Comparison of ENCODE assay signal across 23 mouse cellular contexts in genomic region chr1:50972509-50973436, GRCm38 (mm10).
A peak's percentile ranks its signal among the peaks of the same experiment; 100 is the strongest.
DNase-seq lines count a peak whose midpoint lies in the region; ATAC-seq lines count a peak whose summit lies in the region.
"Had no signal": no experiment of that assay in that cellular context is flagged by ENCODE, and none has a peak within 500 bp of the region (broad histone marks: within the 10 kb centered on the region; RNA-seq: fewer than 3 reads in every experiment).

No protein-coding gene starts in this region.

- no peak overlapping the region for H3K4me2 ChIP-seq in limb, embryonic 12.5 days
- H3K4me2 ChIP-seq in limb, embryonic 13.5 days (replicated peaks): no peak overlapping the region
- H3K4me2 ChIP-seq in neural tube, embryonic 14.5 days (ENCODE audit: low read depth, low read length): no peak overlapping the region
- H3K4me2 ChIP-seq: embryonic facial prominence, embryonic 13.5 days; forebrain, embryonic 13.5 days; heart, embryonic 11.5 days; hindbrain, embryonic 14.5 days had no signal

- 37% methylated on average over 6 of the region's 6 CpGs for WGBS in limb, embryonic 12.5 days
- 89% methylated on average over 6 of the region's 6 CpGs for WGBS in limb, embryonic 10.5 days
- WGBS in limb, embryonic 13.5 days: 37% methylated on average over 6 of the region's 6 CpGs
- 64% methylated on average over 6 of the region's 6 CpGs for WGBS in neural tube, embryonic 14.5 days

- no peak overlapping the region; the same call in 1 of the 2 replicates for H3K27ac ChIP-seq in limb, embryonic 12.5 days
- H3K27ac ChIP-seq in limb, embryonic 10.5 days: no peak overlapping the region
- H3K27ac ChIP-seq in limb, embryonic 13.5 days: no peak overlapping the region
- H3K27ac ChIP-seq in neural tube, embryonic 14.5 days (ENCODE audit: low read depth, low read length): 0 out of 2 replicates have a peak overlapping the region, but pooled peaks have one; percentile 22
- H3K27ac ChIP-seq: embryonic facial prominence, embryonic 13.5 days; forebrain, embryonic 10.5 days; forebrain, embryonic 13.5 days; gastrocnemius, adult 2 months; hindbrain, embryonic 10.5 days; hindbrain, embryonic 14.5 days had no signal

- no peaks in the 10 kb centered on the region for H3K27me3 ChIP-seq in limb, embryonic 12.5 days
- no peaks in the 10 kb centered on the region for H3K27me3 ChIP-seq in limb, embryonic 10.5 days (ENCODE audit: low read depth, poor library complexity, severe bottlenecking)
- no peaks in the 10 kb centered on the region for H3K27me3 ChIP-seq in limb, embryonic 13.5 days
- no peaks in the 10 kb centered on the region for H3K27me3 ChIP-seq in neural tube, embryonic 14.5 days (ENCODE audit: control insufficient read depth, insufficient read depth, low read length)
- H3K27me3 ChIP-seq: embryonic facial prominence, embryonic 13.5 days; forebrain, embryonic 13.5 days had no signal

- ATAC-seq in limb, embryonic 12.5 days (ENCODE audit: insufficient number of reproducible peaks, insufficient read depth, low FRiP score, low TSS enrichment, low read depth): peak; percentile 85
- peak; percentile 88 for ATAC-seq in limb, embryonic 13.5 days (ENCODE audit: low FRiP score, low read depth)
- peak; percentile 80 for ATAC-seq in neural tube, embryonic 14.5 days (ENCODE audit: low read depth)
- ATAC-seq: CD4-positive, CD25-positive, alpha-beta regulatory T cell, adult 4 months; forebrain, embryonic 13.5 days; forebrain, embryonic 16.5 days had no signal

- H3K9ac ChIP-seq in limb, embryonic 12.5 days (replicated peaks): no peak overlapping the region
- H3K9ac ChIP-seq in limb, embryonic 13.5 days: no peak overlapping the region
- no peak overlapping the region for H3K9ac ChIP-seq in neural tube, embryonic 14.5 days (replicated peaks; ENCODE audit: low read depth, low read length)
- H3K9ac ChIP-seq: embryonic facial prominence, embryonic 13.5 days; forebrain, embryonic 13.5 days; hindbrain, embryonic 14.5 days had no signal

- H3K4me3 ChIP-seq in limb, embryonic 12.5 days (replicated peaks): no peak overlapping the region
- no peak overlapping the region for H3K4me3 ChIP-seq in limb, embryonic 10.5 days
- no peak overlapping the region for H3K4me3 ChIP-seq in limb, embryonic 13.5 days
- no peak overlapping the region for H3K4me3 ChIP-seq in neural tube, embryonic 14.5 days (ENCODE audit: low read depth, low read length)
- H3K4me3 ChIP-seq: embryonic facial prominence, embryonic 13.5 days; forebrain, embryonic 10.5 days; forebrain, embryonic 13.5 days; gastrocnemius, adult 2 months; hindbrain, embryonic 10.5 days had no signal

- no peaks in the 10 kb centered on the region for H3K9me3 ChIP-seq in limb, embryonic 12.5 days
- no peaks in the 10 kb centered on the region for H3K9me3 ChIP-seq in limb, embryonic 10.5 days (replicated peaks)
- H3K9me3 ChIP-seq in limb, embryonic 13.5 days: no peaks in the 10 kb centered on the region
- H3K9me3 ChIP-seq in neural tube, embryonic 14.5 days (ENCODE audit: control insufficient read depth, low read length): no peaks in the 10 kb centered on the region
- H3K9me3 ChIP-seq: embryonic facial prominence, embryonic 13.5 days; forebrain, embryonic 10.5 days; forebrain, embryonic 13.5 days; hindbrain, embryonic 10.5 days had no signal

- no peak for DNase-seq in limb, embryonic 10.5 days (ENCODE audit: low spot score)
- no peak for DNase-seq in testis, postnatal 10 days (ENCODE audit: low spot score)
- DNase-seq in right cerebral cortex, postnatal 4 days: no peak
- DNase-seq: adrenal gland, adult 2 months; adrenal gland, postnatal 14 days; cerebellum, adult 11 months; cerebellum, adult 2 months; cerebellum, adult 9-11 months; cerebellum, postnatal 25 days; gastrocnemius, adult 2 months; gastrocnemius, postnatal 14 days; heart, adult 11 months had no signal

- peaks cover 9% of the 10 kb centered on the region; the same call in 1 of the 2 replicates for H3K4me1 ChIP-seq in limb, embryonic 12.5 days (replicated peaks)
- peaks cover 5% of the 10 kb centered on the region; the same call in 1 of the 2 replicates for H3K4me1 ChIP-seq in limb, embryonic 10.5 days
- peaks cover 10% of the 10 kb centered on the region for H3K4me1 ChIP-seq in limb, embryonic 13.5 days
- peaks cover 9% of the 10 kb centered on the region; the same call in 1 of the 2 replicates for H3K4me1 ChIP-seq in neural tube, embryonic 14.5 days (ENCODE audit: control insufficient read depth, insufficient read depth, low read length)
- H3K4me1 ChIP-seq: embryonic facial prominence, embryonic 13.5 days; forebrain, embryonic 10.5 days; forebrain, embryonic 13.5 days; hindbrain, embryonic 10.5 days had no signal

- no peaks in the 10 kb centered on the region for H3K36me3 ChIP-seq in limb, embryonic 12.5 days
- H3K36me3 ChIP-seq in limb, embryonic 10.5 days: no peaks in the 10 kb centered on the region
- no peaks in the 10 kb centered on the region for H3K36me3 ChIP-seq in limb, embryonic 13.5 days
- H3K36me3 ChIP-seq in neural tube, embryonic 14.5 days (ENCODE audit: control insufficient read depth, insufficient read depth, low read length): no peaks in the 10 kb centered on the region
- H3K36me3 ChIP-seq: embryonic facial prominence, embryonic 13.5 days; forebrain, embryonic 10.5 days; hindbrain, embryonic 10.5 days had no signal
